Mouse (Mus musculus): ENCODE data around the gene Mkrn2.

DNA sequence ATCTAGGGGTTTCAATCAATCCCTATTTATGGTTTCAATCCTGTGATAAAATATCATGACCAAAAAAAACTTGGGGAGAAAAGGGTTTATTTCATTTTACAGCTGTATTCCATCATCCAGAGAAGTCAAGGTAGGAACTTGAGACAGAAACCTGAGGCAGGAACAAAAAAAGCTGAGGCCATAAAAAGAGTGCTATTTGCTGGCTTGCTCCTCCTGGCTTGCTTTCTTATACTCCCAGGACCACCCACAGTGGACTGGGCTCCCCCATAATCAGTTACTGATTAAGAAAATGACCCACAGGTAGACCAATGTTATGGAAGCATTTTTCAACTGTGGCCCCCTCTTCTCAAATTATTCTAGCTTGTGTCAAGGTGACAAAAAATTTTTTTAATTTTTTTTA is 50.0 kb downstream of the Mkrn2 start:
- TF ChIP-seq POLR2A (IDR thresholded peaks at IDR 0.05; ENCODE audit: borderline replicate concordance, extremely low read depth, insufficient read depth, insufficient read length, poor library complexity, severe bottlenecking) = no peak
- no peak for TF ChIP-seq CTCF (IDR thresholded peaks at IDR 0.05; ENCODE audit: borderline replicate concordance, extremely low read depth, insufficient read depth, insufficient read length)

All from brain, embryonic 14.5 days (tissue).